Mouse (Mus musculus): ENCODE data around the gene Rassf8.

- TF ChIP-seq CTCF (IDR thresholded peaks at IDR 0.05; ENCODE audit: low read depth, low read length) (no peak), POLR2A (IDR thresholded peaks at IDR 0.05; ENCODE audit: borderline replicate concordance, low read depth, low read length) (no peak)
These were observed 63.5 kb downstream of the Rassf8 start for GRCm38 (mm10) chr6:145810015-145810414.
